Mouse (Mus musculus): ENCODE measurements around the gene Trmt13.

- TF ChIP-seq NRF1 (IDR thresholded peaks at IDR 0.05; ENCODE audit: low read depth, low read length) (no peak), EP300 (IDR thresholded peaks at IDR 0.05; ENCODE audit: low read length) (no peak), ETS1 (conservative IDR thresholded peaks at IDR 0.05; ENCODE audit: low read depth, low read length) (no peak), CTCF (conservative IDR thresholded peaks at IDR 0.05 in 1 of 2, IDR thresholded peaks at IDR 0.05 in 1 of 2; ENCODE audit: low read depth in 2 of 2, low read length in 2 of 2) (no peak), USF2 (conservative IDR thresholded peaks at IDR 0.05; ENCODE audit: low read depth, low read length) (no peak), JUND (conservative IDR thresholded peaks at IDR 0.05; ENCODE audit: low read depth, low read length) (no peak), POLR2A (IDR thresholded peaks at IDR 0.05; ENCODE audit: low read depth, low read length) (no peak), MYC (IDR thresholded peaks at IDR 0.05; ENCODE audit: low read depth, low read length) (no peak), CHD2 (IDR thresholded peaks at IDR 0.05; ENCODE audit: low read length) (no peak), MAZ (IDR thresholded peaks at IDR 0.05; ENCODE audit: low read depth, low read length) (no peak), USF1 (IDR thresholded peaks at IDR 0.05; ENCODE audit: low read depth, low read length) (no peak), ZNF384 (IDR thresholded peaks at IDR 0.05; ENCODE audit: low read depth, low read length) (no peak)
These were observed 77.2 kb downstream of the Trmt13 start for GRCm38 (mm10) chr3:116537200-116537573.

All from CH12.LX (cell line).